Mouse (Mus musculus): ENCODE measurements around the gene F5.
"Not testable (repeated sequence)": the region's sequence is repeated elsewhere in the genome, so short reads cannot be mapped to it uniquely, and the experiment has no call there.

Gene F5

DNA sequence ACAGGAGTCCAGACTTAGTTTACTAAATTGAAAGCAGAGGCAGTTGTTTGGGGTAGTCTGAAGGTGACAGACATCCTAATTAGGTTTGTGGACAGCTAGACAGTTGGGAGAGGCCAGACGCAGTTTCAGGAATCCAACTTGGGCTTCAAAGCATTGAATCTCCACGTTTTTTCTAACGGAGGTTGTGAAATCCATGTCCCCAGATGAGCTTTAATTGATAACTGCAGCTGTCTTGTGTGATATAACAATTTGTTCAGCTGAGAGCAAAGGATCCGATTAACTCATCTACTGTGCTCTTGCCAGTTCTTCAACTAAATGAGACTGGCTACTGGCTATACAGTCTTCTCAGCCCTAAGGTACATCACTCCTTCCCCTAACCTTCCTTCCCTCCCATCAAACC is 6.9 kb downstream of the F5 start:
- no peak for DNase-seq (ENCODE audit: low spot score)

DNA sequence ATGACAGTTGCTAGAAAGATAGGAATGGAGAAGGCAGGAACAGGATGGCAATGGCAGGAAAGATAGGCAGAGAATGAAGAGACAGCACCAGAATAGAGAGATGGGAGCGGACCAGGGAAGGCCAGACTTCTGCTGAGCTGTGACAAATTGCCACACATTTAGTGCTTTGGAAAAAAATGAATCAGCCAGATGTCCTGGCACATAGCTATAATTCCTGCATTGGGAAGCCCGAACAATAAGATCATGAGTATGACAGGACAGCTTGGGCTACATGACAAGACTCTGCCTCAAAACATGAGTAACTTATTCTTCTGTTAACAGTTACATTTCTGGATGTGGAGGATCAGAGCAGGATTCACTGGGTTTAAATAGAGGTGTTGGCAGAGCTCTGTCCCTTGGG is 8.1 kb downstream of the F5 start:
- DNase-seq (ENCODE audit: low spot score) = no peak

DNA sequence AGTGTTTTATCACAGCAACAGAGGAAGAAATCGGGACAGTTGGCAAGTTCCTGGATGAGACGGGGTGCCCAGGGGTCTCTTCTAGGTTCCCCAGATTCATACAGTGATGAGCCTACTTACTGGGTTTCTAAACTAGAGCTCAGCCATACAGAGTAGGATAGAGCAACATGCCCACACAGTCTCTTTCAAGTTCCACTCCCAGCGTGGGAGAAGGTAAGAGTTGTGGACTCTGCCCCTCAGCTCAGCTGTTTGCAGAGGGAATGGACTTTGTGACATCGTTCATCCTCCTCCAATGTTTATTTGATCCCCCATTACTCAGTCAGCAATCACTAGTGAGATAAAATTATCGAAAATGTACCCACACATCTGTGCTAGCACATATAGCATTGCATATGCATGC is 11.1 kb downstream of the F5 start:
- DNase-seq (ENCODE audit: low spot score) = no peak

DNA sequence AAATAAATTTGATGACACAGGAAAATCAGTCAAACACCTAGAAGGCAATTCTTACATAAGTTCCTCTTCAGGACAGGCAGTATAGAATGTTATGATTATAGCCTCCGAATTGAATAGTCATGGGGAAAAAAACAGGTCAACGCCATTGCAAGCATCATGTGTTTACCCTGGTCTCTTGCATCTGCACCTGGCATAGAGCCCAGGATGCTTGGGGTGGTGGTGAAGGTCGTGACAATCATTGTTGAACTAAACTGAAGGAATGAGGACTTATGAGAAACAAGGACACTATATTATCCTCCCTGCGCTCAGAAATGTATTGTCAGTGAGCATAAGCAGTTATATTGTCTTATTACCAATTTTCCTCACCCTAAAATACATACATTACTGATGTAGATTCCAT is 17.2 kb downstream of the F5 start:
- no peak for DNase-seq (ENCODE audit: low spot score)

DNA sequence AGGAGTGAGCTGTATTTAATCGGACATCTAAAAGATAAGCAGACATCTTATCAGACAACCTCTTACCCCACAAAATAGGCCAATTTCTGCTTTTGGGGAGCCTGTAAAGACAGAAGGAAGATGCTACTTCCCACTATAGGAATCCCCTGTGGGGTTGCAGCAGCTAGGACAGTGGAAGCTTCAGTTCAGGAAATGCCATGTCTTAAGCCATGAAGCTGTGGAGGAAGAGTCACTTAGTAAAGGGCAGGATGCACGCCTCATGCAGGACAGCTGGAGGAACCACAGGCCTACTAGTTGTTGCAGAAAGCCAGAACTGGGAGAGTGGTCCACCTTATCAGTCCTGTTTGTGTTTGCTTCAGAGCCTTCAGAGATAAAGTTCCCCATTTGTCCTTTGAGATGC is 18.8 kb downstream of the F5 start:
- no peak for DNase-seq (ENCODE audit: low spot score)

DNA sequence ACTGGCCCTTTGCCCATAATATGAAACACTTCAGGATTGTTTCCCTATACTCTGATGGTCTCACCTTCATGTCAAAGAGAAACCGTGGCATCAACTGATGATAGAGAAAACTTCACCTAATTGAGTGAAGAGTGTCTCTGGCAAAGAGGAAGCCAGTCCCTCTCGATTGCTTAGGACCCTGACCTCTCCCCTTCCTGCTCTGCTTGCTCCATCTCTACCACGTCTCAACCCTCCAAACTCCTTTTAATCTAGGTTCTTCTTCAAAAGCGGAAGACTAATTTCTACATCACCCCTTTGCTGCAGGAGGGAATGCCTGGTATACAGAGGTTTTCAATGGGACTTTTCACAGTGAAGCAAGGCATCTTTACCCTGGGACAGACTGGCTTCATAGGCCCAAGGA is 21.5 kb downstream of the F5 start:
- no peak for DNase-seq (ENCODE audit: low spot score)

DNA sequence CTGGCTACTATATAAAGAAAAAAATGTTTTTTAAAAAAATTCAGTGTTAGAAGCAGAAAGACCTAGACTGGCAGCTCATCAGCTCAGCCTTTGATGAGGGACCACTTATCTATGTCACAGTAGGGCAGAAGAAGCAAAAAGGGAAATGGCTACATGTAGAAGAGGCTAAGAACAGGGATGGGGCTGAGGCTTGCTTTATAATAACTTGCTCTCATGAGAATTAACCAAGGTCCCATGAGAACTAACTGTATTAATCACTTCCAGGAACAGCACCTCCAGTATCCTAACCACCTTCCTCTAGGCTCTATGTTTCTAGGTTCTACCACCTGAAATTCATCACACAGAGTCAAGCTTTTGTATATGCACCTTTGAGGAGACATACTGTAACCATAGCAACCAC is 25.2 kb downstream of the F5 start:
- DNase-seq (ENCODE audit: low spot score) = no peak

DNA sequence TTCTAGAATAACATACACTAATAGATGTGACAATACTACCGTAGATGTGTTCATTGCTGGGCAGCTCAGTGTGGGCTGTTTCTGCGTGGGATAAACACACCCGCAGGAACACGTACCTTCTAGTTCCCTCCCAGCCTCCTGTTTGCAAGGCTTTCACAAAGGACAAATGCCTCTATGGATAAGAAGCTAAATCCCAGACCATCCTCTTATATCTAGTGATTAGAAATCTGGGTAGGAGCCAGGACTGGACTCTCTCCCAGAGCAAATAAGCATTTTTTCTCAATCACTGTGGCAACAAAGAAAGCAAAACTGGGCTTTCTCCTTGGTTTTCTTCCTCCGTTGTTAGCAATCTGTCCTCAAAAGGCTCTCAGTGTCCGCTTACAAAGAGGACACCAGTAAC is 26.8 kb downstream of the F5 start:
- no peak for DNase-seq (ENCODE audit: low spot score)

DNA sequence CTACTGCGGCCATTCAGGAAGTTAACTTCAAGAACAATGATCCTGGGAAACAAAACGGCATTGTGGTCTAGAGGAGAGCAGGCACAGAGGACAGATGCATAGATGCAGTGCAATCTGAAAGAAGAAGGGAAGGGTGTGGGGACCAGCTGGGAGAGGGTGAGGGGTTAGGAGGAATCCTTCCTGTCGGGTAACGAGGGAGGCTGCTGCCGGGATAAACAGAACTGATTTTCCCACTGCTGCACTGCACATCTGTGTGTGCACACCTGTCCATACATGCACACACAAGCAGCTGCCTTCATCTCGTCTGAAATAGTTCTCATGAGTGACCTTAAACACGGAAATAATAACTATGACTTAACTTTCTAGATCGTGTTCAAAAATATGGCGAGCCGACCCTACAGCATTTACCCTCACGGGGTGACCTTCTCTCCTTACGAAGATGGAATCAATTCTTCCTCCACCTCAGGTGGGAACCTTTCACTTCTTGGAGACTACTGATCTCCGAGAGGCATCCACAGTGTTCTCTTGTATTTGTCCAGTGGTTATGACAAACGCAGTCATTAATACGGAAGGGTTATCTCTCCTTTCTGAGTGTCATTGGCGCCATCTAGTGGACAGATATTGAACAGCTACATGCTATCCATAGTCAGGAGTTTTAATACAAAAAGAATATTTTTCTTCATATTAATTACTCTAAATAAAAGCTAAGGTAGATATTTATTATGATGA is 32.7 kb downstream of the F5 start:
- DNase-seq (ENCODE audit: low spot score) = no peak

DNA sequence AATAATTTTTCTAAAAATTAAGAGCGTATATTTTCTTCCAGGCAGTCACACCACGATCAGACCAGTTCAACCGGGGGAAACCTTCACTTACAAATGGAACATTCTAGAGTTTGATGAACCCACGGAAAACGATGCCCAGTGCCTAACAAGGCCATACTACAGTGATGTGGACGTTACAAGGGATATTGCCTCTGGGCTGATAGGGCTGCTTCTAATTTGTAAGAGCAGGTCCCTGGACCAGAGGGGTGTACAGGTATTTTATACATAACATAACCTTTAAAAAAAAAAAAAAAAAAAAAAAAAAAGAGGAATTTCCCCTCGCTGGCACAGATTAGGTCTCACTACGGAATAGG is 33.2 kb downstream of the F5 start:
- no peak for DNase-seq (ENCODE audit: low spot score)

DNA sequence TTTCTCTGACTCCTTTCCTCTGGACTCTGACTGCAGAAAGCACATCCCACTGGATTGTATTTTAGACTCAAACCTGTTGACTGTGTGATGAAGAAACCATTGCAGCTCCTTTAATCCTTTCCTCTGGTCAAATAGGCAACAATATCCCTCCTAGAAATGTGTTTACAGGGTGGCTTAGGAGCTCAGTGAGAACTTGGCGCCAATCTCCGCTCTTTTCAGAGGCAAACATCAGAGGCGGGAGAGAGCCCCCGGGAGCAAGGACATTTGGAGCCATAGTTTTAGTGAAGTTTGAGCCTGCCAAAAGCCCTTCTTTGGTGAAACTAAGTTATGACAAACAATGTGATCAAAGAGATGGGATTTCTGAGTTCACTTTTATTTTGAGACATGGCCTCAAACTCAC is 33.7 kb downstream of the F5 start:
- DNase-seq (ENCODE audit: low spot score) = peak; percentile 10

DNA sequence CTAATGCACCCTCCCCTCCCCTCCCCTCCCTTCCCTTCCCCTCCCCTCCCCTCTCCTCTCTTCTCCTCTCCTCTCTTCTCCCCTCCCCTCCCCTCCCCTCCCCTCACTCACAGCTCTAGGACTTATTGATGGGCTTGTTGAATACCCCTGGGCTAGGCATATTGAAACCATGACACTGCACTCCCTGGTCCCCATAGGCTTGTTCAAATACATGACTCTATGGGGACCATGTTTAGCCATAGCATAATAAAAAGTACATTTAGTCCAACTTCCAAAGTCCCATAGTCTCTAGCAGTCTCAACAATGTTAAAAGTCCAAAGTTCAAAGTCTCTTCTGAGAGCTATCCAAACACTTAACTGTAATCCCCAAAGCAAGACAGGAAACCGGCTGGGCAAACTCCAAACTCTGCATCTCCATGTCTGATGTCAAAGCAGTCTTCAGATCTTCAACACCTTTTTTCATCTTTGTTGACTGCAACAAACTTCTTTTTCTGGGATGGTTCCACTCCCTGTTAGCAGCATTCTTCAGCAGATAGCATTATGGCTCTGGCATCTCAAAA is 35.4 kb downstream of the F5 start:
- no peak for DNase-seq (ENCODE audit: low spot score)

DNA sequence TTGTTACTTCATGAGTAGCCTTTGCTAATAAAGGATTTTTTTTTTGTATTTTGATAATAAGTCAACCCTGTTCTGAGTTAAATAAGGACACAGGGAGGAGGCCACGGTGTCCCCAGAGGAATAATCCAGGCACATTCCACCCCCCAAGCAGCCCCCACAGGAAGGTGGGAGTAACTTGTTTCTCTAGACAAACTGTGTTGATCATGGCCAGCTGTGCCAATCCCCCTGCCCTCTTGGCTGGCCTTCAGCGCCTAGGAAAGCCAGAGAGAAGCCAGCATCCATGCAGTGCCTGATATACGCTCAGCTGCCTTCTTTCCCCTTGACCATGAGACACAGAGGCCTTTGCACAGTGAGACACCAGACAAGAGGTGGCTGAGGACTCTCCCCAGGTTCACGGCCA is 47.9 kb downstream of the F5 start:
- DNase-seq (ENCODE audit: low spot score) = peak; percentile 69

DNA sequence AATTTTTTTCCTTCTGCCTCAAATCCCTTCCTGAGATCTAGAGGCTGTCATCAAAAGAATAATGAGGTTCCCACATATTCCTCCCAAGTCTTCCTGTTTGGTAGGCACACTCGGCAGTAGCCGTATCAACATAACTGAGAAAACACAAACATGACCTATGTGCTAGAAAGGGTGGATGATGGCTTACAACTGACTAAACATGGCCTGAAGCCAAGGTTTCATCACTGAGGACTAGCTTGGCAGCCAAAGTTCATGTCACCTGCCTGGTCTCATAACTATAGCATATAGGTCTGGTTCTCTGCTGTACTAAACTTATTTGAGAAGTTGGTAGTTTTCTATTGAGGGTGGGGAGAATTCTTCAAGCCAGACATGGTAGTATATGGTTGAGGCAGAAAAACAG is 56.8 kb downstream of the F5 start:
- DNase-seq (ENCODE audit: low spot score) = no peak

DNA sequence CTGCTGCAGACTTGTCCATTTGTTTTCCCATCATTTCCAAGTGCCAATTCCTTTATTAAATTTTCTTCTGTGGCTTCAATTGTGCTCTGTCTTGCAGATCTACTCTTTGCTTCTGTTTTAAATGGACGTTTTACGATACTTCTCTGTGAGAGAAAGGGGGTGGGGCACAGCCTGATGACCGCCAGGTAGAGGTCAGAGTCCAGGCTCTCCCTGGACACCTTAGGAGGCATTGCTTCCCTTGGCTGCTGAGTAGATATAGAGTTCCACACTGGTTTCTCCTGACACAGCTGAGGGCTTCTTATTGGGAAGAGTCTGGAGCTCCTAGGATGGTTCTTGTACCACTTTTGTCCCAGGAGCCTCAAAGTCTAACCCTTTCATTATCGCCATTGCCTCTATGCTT is 59.3 kb downstream of the F5 start:
- DNase-seq (ENCODE audit: low spot score) = no peak

DNA sequence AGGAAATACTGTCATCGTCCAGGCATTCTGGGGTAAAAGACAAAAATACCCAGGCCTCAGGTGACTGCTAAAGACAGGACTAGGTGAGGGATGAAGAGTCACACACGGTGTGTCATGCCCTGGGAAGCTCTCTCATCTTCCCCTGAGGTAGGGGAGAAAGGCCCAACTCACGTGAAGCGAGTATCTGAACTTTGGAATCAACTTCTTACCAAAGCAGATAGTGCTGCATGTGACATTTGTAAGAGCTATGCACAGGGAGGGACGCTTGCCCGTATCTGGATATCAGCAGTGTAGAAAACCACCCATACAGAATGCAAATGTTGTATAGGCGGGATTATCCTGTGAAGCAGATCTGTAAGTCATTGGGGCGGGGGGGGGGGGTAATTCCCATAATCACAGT is 61.0 kb downstream of the F5 start:
- no peak for DNase-seq (ENCODE audit: low spot score)

DNA sequence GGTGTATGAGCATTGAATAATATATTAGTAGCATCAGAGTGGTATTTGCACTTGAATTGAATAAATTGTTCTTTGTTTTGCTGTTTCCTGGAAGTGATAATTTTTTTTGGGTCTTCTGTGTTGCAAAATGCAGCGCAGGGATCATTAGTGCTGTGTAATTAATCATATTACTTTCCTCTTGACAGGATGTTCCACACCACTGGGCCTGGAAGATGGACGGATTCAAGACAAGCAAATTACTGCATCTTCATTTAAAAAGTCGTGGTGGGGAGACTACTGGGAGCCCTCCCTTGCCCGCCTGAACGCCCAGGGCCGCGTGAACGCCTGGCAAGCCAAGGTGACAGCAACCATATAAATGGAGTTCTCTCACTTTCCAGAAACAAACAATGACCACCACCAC is 62.6 kb downstream of the F5 start:
- DNase-seq (ENCODE audit: low spot score) = no peak

DNA sequence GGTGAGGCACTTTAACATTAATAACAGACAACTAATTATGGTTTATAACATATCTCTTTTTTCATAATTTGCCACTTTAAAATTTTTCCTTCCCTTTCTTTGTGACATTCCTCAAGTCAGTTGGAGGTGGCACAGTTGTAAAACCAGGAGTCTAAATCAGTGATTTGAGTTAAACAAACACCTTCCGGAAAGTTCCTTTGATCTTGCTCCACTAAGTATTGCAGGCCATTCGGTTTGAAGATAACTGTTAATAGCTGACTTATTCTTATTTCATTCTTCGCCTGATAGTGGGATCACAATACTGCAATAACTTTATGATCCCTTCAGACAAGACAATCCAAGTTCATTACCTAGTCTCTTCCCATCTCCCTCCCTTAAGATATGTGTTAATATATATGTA is 63.5 kb downstream of the F5 start:
- no peak for DNase-seq (ENCODE audit: low spot score)

DNA sequence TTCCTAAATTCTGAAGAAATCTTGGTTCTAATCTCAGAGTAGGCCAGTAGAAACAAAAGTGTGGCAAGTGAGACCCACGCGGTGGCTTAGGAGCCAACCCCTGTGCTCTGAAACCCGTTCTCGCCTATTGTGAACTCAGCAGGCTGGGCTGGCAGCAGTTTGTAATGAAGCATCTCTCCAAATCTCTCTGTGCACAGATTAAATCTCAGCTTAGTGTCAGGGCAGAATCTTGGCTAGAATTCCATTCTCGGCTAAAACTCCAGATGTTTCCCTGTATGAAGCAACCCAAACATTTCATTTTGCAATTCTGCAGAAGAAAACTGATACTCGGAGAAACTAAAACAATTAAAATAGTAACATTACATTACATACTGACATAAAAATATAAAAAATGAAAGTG is 63.9 kb downstream of the F5 start:
- no peak for DNase-seq (ENCODE audit: low spot score)

DNA sequence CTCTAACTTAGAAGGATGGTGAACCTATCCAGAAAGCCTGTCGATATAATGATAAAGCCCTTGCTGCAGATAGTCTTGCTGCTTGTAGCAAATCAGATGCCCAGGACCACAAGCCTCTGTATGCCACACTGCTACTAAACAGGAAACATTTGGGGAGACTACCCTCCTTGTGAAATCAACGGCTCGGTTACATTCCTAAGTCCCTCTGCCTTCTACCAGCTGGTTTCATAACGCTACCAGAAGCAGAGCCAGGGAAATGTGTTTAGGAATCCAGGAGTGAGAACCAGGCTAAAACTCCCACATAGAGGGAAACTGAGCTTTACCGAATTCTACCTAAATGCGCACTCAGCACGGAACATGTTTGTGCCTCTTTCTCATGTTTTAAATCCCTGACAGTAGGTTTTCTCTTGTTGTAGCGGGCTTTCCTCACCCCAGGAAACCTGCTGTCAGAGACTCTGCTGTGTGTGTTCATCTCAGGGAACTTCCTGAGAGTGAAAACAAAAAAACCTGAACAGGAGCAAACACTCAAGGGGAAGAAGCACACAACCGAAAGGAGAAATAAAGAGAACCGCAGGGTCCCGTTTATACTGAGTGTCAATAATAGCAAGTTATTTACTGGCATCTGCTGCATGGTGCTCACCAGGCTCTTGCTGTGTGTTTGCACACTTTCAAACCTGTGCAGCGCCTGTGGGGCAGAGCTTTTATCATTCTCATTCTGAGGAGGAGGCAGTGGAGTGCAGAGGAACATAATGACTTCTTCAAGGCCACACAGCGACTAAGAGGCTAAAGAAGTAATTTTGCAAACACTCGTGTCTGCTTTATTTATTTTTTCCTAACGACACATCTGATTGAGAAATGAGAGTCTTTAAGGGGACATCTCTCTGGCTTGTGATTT is 66.4 kb downstream of the F5 start:
- no peak for DNase-seq (ENCODE audit: low spot score)

DNA sequence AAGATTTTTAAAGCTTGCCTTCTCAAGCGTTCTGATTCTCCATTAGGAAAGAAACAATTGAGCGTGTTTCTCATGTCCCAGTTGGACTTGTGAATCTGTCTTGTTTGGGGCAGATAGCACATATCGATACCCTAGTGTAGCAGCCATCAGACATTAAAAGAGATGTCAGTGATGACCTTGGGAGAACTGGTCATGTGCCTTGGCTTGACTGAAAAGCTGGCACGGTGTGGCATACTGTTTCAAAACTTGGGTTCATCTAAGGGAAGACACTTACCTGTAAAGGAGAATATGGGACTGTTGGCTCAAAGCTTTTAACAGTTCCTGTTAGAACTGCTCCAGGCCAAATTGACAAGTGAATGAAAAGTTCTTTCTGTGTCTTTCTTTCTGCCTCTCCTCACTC is 68.6 kb downstream of the F5 start:
- no peak for DNase-seq (ENCODE audit: low spot score)

DNA sequence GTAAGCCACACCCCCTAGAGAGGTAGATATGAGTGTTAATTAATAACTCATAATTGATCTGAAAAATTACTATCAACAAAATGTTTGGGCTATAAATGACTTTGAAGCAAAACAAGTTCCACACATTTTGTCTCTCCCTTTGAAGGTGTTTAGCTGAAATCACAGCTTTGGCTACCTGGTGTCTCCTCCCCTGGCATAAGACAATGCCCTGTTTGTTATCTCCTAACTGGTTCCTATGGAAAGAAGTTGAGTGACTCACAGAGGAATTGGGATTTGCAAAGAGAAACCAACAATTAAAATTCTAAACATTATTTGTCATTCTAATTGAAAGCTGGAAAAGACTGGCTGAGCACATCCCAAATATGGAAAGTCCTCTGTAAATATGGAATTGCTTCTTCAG is 71.5 kb downstream of the F5 start:
- DNase-seq (ENCODE audit: low spot score) = no peak

DNA sequence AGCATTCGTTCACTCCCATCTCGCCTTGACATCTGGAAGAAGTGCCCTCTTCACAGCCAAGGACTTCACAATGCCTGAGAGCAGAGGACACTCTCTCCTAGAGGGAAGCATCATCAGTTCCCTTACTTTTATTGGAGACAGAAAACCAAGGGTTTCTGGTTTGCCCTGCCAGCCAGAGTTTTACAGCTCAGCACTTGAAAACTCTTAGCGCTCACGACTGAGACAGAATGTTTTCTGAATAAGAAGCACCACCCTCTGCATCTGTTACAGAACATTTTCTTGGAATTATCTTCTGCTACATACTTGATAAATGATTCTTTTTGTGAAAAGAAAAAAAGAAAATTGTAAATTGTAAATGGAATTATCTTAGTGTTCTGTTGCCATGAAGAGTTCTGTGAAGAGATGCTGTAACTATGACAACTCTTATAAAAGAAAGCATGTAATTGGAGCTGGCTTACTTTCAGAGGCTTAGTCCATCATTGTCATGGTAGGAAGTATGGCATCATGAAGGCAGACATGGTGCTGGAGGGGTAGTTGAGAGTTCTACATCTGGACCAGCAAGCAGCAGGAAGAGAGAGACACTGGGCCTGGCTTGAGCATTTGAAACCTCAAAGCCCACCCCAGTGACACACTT is 80.4 kb downstream of the F5 start:
- DNase-seq (ENCODE audit: low spot score) = not testable (repeated sequence)
